Mouse (Mus musculus): Measurements from ENCODE around the gene Adora2a. TPM values are rescaled to one million over a fixed set of nuclear protein-coding genes. Genes with fewer than 3 reads are reported as not detected.

Adora2a gene
- polyA plus RNA-seq, 1 experiment from 2014 or later = 1.5 TPM

DNA sequence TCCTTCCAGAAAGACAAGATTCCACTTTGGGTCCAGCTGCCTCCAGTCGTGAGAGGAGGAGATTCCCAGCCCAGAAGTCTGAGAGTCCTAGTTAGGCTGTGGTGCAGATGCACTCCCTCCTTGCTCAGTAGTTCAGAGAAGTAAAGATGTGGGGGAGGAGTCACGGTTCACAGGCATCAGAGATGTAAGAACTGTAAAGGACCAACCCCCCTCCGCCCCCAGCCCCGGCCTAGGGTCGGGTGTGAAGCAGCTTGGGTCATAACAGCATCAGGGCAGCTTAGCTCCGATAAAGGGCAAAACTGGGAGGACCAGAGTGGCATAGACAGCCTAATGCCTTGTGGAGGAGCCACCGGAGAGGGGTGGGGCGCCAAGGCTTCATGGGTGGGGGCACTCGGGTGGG lies 205 bp upstream of the Adora2a start:
- no peaks in the 10 kb centered on the region for H3K9me3 ChIP-seq
- WGBS = 8% methylated on average over 9 of the region's 9 CpGs
- peak overlapping the region; percentile 60 for H3K4me3 ChIP-seq
- peak overlapping the region; percentile 76 for H3K27ac ChIP-seq (replicated peaks)
- H3K36me3 ChIP-seq (replicated peaks) = peaks cover 18% of the 10 kb centered on the region
- peaks cover 34% of the 10 kb centered on the region for H3K4me1 ChIP-seq
- H3K27me3 ChIP-seq (replicated peaks; ENCODE audit: low read depth, poor library complexity, severe bottlenecking) = peaks cover 51% of the 10 kb centered on the region
- DNase-seq (ENCODE audit: low spot score) = peak; percentile 28

DNA sequence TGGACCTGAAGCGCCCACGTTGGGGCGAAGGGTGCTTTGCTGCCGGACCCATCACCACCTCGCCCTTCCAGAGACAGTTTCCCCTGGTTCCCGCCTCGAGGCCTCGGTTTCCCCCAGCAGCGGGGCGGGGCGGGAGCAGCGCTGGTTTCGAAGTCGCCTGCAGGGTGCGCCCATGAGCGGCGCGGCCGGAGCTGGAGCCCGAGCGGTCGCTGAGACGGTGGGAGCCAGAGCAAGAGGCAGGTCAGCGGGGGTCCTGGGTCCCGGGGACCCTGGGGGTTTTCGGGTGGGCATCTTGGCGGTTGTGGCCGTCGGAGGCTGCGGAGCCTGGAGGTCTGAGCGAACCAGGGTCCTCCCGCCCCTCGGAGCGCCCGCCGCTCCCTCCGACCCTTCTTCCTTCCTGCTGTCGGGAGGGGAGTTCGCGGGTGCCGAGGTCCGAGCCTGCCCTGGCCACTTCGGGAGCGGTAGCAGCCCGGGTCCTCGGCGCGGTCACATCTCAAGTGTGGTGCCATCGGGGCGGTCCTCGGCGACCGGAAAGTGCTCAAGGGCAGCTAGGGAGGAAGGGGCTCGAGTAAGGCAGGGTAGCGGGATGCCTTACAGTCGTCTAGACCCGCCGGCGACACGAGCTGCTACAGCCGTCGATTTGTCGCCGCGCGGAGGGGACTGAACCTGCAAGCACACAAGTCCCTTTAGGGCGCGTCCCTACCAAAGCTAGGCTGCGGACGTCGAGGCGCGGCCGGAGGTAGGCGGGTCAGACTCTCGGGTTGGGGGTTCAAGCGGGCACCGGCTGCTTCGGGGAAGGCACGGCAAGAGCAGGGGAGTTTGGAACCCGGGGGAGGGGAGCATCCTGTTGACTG lies 458 bp downstream of the Adora2a start:
- peaks cover 12% of the 10 kb centered on the region for H3K36me3 ChIP-seq (replicated peaks)
- H3K27me3 ChIP-seq (replicated peaks; ENCODE audit: low read depth, poor library complexity, severe bottlenecking) = peaks cover 51% of the 10 kb centered on the region
- peak overlapping the region; percentile 76 for H3K27ac ChIP-seq (replicated peaks)

DNA sequence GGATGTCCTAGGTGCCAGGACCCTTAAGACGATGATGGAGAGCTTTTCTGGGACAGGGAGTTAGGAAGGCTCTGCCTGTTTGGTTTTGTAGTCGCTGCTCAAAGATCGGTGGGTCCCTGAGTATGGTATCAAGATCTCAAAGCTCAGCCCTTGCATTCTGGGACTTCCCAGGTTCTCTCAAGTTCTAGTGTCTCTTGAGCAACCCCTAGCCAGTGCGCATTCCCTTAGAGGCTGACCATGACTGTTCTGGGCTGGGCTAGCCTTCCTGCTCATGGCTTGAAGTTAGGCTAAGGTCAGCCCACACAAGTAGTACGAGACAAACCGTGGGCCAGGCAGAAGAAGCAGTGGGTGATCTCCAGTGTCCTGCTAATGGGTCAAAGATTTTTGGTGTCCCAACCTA lies 1.5 kb downstream of the Adora2a start:
- H3K4me3 ChIP-seq = peak overlapping the region; percentile 60
- peaks cover 51% of the 10 kb centered on the region for H3K27me3 ChIP-seq (replicated peaks; ENCODE audit: low read depth, poor library complexity, severe bottlenecking)
- 83% methylated on average over 6 of the region's 6 CpGs for WGBS
- H3K9me3 ChIP-seq = no peaks in the 10 kb centered on the region
- DNase-seq (ENCODE audit: low spot score) = no peak
- no peak overlapping the region; the same call in 1 of the 2 replicates for H3K27ac ChIP-seq (replicated peaks)
- H3K36me3 ChIP-seq (replicated peaks) = peaks cover under 1% of the 10 kb centered on the region; the same call in 1 of the 2 replicates
- peaks cover 39% of the 10 kb centered on the region for H3K4me1 ChIP-seq

More for the DNA sequence above, 458 bp downstream of the Adora2a start:
- peak; percentile 80 for DNase-seq (ENCODE audit: low spot score)
- H3K9me3 ChIP-seq = no peaks in the 10 kb centered on the region
- 2% methylated on average over 81 of the region's 81 CpGs for WGBS
- H3K4me3 ChIP-seq = peak overlapping the region; percentile 60
- H3K4me1 ChIP-seq = peaks cover 34% of the 10 kb centered on the region

DNA sequence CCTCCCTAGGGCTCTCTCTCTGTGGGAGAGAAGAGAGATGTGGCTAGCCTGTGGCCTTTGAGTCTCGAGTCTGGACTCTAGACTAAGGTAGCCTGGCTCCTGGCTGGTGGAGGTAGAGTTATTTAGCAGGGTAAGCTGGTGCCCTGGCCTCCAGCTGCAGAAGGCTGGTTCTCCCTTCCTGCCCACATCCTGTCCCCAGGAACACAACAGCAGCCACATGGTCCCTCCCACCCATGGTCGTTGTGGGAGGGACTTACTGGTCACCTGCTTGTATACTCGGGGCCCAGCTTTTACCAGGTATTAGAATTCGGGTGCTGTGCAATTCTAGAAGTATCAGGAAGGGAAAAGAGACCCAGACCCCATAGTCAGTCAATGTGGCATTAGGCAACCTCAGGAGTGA lies 3.6 kb downstream of the Adora2a start:
- Histone ChIP-seq H3K36me3 (replicated peaks) (no peaks in the 10 kb centered on the region), H3K9me3 (no peaks in the 10 kb centered on the region), H3K4me3 (no peak overlapping the region), H3K4me1 (peaks cover 32% of the 10 kb centered on the region), H3K27ac (replicated peaks) (no peak overlapping the region), H3K27me3 (replicated peaks; ENCODE audit: low read depth, poor library complexity, severe bottlenecking) (peaks cover 50% of the 10 kb centered on the region)
- no peak for DNase-seq (ENCODE audit: low spot score)
- 70% methylated on average over 4 of the region's 4 CpGs for WGBS

DNA sequence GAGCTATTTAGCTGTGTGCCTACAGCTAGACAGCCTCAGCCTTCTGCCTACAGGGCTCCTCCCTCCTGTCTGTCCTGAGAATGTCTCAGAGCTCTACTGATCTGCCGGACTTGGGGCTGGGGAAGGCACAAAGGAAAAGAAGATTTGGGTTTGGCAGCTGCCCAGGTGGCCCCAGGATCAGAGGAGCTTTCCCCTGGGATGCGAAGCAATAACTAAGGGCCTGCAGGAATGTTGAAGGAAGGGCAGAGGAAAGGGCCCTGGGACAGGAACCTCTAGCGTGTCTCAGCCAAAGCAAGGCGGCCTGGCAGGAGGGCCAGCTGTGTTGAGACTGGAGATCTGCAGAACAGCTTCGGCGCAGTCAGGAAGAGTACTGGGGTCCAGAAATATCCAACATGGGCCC lies 6.3 kb downstream of the Adora2a start:
- H3K9me3 ChIP-seq = no peaks in the 10 kb centered on the region
- H3K27me3 ChIP-seq (replicated peaks; ENCODE audit: low read depth, poor library complexity, severe bottlenecking) = peaks cover 24% of the 10 kb centered on the region
- 68% methylated on average over 6 of the region's 6 CpGs for WGBS
- H3K4me1 ChIP-seq = peaks cover 26% of the 10 kb centered on the region
- H3K4me3 ChIP-seq = no peak overlapping the region
- no peaks in the 10 kb centered on the region for H3K36me3 ChIP-seq (replicated peaks)
- no peak for DNase-seq (ENCODE audit: low spot score)
- no peak overlapping the region for H3K27ac ChIP-seq (replicated peaks)

DNA sequence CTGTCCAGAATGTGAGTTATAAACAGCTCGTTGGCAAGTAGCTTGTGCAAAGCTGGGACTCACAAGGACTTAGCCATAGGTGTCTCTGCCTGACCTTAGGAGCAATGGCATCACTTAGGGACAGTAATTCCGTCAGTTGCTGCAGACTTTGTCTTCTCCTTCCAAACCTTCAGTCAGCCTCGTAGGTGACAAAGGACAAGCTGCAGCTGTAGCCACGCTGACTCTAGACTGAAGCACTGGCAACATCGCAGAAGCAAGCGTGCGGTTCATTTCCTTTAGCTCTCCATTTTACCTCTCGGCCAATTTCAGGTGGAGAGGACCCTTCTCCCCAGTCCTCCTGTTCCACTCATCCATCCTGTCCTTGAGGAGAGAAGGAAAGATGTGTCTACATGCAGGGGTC lies 7.3 kb downstream of the Adora2a start:
- DNase-seq (ENCODE audit: low spot score) = no peak
- Histone ChIP-seq H3K27me3 (replicated peaks; ENCODE audit: low read depth, poor library complexity, severe bottlenecking) (peaks cover 14% of the 10 kb centered on the region), H3K36me3 (replicated peaks) (no peaks in the 10 kb centered on the region), H3K4me3 (no peak overlapping the region), H3K4me1 (peaks cover 32% of the 10 kb centered on the region), H3K27ac (replicated peaks) (no peak overlapping the region), H3K9me3 (no peaks in the 10 kb centered on the region)
- WGBS = 86% methylated on average over 8 of the region's 8 CpGs

DNA sequence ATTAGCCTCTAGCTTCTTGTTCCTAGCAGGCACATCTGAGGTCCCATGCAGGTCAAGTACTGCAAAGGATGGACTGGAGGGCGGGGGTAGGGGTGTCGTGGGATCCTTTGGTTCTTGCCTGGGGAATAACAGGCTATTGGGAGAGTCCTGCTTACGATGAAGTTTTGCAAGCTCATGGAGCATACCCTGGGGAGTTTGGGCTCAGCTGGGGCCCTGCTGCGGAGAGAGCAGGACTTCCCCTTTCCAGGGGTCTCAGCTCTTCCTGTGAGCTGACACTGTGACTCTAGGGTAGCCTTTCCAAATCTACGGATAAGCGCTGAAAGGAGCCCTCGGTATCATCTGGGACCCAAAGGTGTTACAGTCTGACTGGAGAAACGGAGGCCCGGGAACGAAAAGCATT lies 7.7 kb downstream of the Adora2a start:
- H3K4me3 ChIP-seq = no peak overlapping the region
- WGBS = 74% methylated on average over 10 of the region's 10 CpGs
- no peak overlapping the region for H3K27ac ChIP-seq (replicated peaks)
- peaks cover 10% of the 10 kb centered on the region for H3K27me3 ChIP-seq (replicated peaks; ENCODE audit: low read depth, poor library complexity, severe bottlenecking)
- no peak for DNase-seq (ENCODE audit: low spot score)
- H3K9me3 ChIP-seq = no peaks in the 10 kb centered on the region
- peaks cover 32% of the 10 kb centered on the region for H3K4me1 ChIP-seq
- no peaks in the 10 kb centered on the region for H3K36me3 ChIP-seq (replicated peaks)

DNA sequence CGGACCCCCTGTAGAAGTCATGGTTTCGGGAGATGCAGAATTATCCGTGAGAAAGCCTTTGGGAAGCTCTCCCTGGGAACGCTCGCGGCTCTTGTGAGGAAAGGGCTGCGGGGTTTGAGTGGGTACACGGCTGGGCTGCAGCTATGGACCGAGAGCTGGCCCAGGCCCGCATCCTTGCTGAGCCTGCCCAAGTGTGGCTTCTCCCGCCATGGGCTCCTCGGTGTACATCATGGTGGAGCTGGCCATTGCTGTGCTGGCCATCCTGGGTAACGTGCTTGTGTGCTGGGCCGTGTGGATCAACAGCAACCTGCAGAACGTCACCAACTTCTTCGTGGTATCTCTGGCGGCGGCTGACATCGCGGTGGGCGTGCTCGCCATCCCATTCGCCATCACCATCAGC lies 9.1 kb downstream of the Adora2a start:
- H3K9me3 ChIP-seq = no peaks in the 10 kb centered on the region
- H3K4me1 ChIP-seq = peaks cover 32% of the 10 kb centered on the region
- 94% methylated on average over 23 of the region's 23 CpGs for WGBS
- no peak overlapping the region for H3K27ac ChIP-seq (replicated peaks)
- no peaks in the 10 kb centered on the region for H3K27me3 ChIP-seq (replicated peaks; ENCODE audit: low read depth, poor library complexity, severe bottlenecking)
- H3K36me3 ChIP-seq (replicated peaks) = no peaks in the 10 kb centered on the region
- no peak overlapping the region for H3K4me3 ChIP-seq
- DNase-seq (ENCODE audit: low spot score) = no peak

DNA sequence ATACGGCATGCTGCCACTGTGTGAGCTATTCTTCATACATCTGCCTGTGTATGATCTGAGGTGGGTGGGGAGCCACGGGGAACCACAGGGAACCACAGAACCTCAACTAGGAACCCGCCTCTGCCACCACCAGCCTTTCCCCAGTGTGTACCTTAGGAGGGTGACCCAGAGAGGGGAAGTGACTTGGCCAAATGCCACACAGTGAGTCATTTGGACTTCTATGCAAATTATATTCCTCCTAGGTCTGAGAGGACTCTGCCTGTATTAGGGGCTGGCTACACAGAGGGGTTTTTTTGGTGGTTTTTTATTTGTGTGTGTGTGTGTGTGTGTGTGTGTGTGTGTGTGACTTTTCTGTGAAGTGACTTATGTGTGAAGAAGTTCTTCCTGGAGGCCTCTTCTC lies 9.9 kb downstream of the Adora2a start:
- 89% methylated on average over 3 of the region's 3 CpGs for WGBS
- no peak for DNase-seq (ENCODE audit: low spot score)
- Histone ChIP-seq H3K27ac (replicated peaks) (no peak overlapping the region), H3K4me1 (peaks cover 32% of the 10 kb centered on the region), H3K27me3 (replicated peaks; ENCODE audit: low read depth, poor library complexity, severe bottlenecking) (no peaks in the 10 kb centered on the region), H3K4me3 (no peak overlapping the region), H3K9me3 (no peaks in the 10 kb centered on the region), H3K36me3 (replicated peaks) (no peaks in the 10 kb centered on the region)

DNA sequence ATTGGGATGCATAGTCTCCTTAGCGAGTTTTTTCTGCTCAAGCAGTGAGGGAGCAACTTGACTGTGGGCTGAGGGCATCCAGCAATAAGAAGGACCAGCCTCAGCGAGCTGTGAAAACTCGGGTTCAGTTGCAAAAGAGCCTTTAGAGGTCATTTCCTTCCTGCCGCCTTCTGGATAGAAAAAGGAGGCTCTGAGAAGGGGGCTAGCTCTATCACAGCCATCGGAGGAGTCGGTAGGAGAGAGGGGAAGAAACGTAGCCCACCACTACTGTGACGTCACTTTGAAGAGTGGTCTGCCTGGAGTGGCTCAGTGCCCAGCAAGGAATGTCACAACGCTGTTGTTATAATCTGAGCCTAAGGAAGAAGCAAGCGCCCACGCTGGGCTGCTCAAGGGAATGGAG lies 10.4 kb downstream of the Adora2a start:
- no peak for DNase-seq (ENCODE audit: low spot score)
- H3K9me3 ChIP-seq = no peaks in the 10 kb centered on the region

DNA sequence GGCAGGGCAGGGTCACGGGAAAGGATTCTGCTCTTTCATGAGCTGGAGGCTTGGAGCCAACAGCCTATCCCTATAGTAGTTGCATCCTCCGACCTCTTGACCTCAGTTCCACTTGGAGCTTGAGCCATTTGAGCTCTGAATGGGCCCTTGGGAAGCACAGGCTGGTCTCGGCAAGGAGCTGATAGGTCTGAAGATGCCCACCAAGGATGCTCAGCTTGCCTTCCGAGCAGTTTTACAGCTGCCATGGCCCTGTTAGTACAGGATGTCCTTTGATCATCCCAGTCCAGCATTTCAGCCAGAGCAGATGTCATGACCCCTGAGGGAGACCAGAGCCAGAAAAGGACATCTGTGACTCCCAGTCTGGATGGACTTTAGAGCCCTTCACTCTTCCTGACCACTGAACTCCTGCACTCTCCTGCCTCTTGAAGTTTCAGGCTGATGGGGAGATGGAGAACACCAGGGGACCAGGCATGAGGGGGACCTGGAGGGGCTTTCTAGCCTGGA lies 11.6 kb downstream of the Adora2a start:
- Histone ChIP-seq H3K27ac (replicated peaks) (no peak overlapping the region), H3K4me3 (no peak overlapping the region), H3K36me3 (replicated peaks) (no peaks in the 10 kb centered on the region), H3K27me3 (replicated peaks; ENCODE audit: low read depth, poor library complexity, severe bottlenecking) (no peaks in the 10 kb centered on the region), H3K9me3 (no peaks in the 10 kb centered on the region), H3K4me1 (peaks cover 25% of the 10 kb centered on the region; the same call in 1 of the 2 replicates)
- 37% methylated on average over 4 of the region's 4 CpGs for WGBS
- no peak for DNase-seq (ENCODE audit: low spot score)

More for the DNA sequence above, 10.4 kb downstream of the Adora2a start:
- no peaks in the 10 kb centered on the region for H3K36me3 ChIP-seq (replicated peaks)
- no peaks in the 10 kb centered on the region for H3K27me3 ChIP-seq (replicated peaks; ENCODE audit: low read depth, poor library complexity, severe bottlenecking)
- 77% methylated on average over 11 of the region's 11 CpGs for WGBS
- no peak overlapping the region for H3K4me3 ChIP-seq
- H3K27ac ChIP-seq (replicated peaks) = no peak overlapping the region
- peaks cover 32% of the 10 kb centered on the region for H3K4me1 ChIP-seq

DNA sequence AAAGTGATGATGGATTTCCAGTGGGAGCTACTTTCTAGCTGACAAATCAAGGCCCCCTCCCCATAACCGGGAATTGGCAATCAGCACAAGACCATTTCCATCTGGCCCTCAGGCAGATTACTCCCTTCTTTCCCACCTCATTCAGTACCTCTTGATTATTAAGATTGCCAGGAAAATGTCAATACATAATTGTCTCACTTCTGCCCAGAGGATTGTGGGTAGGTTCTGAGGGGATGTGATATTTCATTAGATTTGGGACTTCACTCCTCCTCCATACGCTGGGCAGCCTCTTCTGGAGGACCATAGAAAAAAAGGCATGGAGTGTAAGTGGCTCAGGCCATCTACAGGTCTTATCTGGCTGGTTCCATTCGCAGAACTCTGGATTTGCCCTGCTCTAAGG lies 15.6 kb downstream of the Adora2a start:
- no peaks in the 10 kb centered on the region for H3K27me3 ChIP-seq (replicated peaks; ENCODE audit: low read depth, poor library complexity, severe bottlenecking)
- 90% methylated on average over 3 of the region's 3 CpGs for WGBS
- DNase-seq (ENCODE audit: low spot score) = no peak

DNA sequence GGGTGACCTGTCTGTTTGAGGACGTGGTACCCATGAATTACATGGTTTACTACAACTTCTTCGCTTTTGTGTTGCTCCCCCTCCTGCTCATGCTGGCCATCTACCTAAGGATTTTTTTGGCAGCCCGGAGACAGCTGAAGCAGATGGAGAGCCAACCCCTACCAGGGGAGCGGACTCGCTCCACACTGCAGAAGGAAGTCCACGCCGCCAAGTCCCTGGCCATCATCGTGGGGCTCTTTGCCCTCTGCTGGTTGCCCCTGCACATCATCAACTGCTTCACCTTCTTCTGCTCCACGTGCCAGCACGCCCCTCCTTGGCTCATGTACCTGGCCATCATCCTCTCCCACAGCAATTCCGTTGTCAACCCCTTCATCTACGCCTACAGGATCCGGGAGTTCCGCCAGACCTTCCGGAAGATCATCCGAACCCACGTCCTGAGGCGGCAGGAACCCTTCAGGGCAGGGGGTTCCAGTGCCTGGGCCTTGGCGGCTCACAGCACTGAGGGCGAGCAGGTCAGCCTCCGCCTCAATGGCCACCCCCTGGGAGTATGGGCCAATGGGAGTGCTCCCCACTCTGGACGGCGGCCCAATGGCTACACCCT lies 16.6 kb downstream of the Adora2a start:
- no peaks in the 10 kb centered on the region for H3K36me3 ChIP-seq (replicated peaks)
- H3K27me3 ChIP-seq (replicated peaks; ENCODE audit: low read depth, poor library complexity, severe bottlenecking) = no peaks in the 10 kb centered on the region
- no peak for DNase-seq (ENCODE audit: low spot score)
- peaks cover 4% of the 10 kb centered on the region; the same call in 1 of the 2 replicates for H3K4me1 ChIP-seq
- H3K9me3 ChIP-seq = no peaks in the 10 kb centered on the region
- H3K27ac ChIP-seq (replicated peaks) = no peak overlapping the region
- WGBS = 92% methylated on average over 23 of the region's 23 CpGs
- no peak overlapping the region for H3K4me3 ChIP-seq

More for the DNA sequence above, 15.6 kb downstream of the Adora2a start:
- no peaks in the 10 kb centered on the region for H3K9me3 ChIP-seq
- peaks cover 13% of the 10 kb centered on the region; the same call in 1 of the 2 replicates for H3K4me1 ChIP-seq
- no peak overlapping the region for H3K4me3 ChIP-seq
- no peaks in the 10 kb centered on the region for H3K36me3 ChIP-seq (replicated peaks)
- no peak overlapping the region for H3K27ac ChIP-seq (replicated peaks)
